Mouse (Mus musculus): ENCODE results near the gene Mettl15. TPM values are rescaled to one million over a fixed set of nuclear protein-coding genes. Genes with fewer than 3 reads are reported as not detected.
A peak's percentile ranks its signal among the peaks of the same experiment; 100 is the strongest.
"Not testable (repeated sequence)": the region's sequence is repeated elsewhere in the genome, so short reads cannot be mapped to it uniquely, and the experiment has no call there.

Mettl15 gene
- 1.9 and 2.7 TPM in 2 replicates for polyA plus RNA-seq (2012; rRNA removed)

GRCm38 (mm10) chr2:109280600-109281340, at the start of gene Mettl15, which contains the start of gene Kif18a:
Gene Mettl15, minus strand, starts transcription at chr2:109280748.
Gene Kif18a, plus strand, starts transcription at chr2:109280738.
- under 1% methylated on average over 51 of the region's 51 CpGs for WGBS
- DNase-seq (ENCODE audit: low read depth, low spot score), result peak; percentile 96

DNA sequence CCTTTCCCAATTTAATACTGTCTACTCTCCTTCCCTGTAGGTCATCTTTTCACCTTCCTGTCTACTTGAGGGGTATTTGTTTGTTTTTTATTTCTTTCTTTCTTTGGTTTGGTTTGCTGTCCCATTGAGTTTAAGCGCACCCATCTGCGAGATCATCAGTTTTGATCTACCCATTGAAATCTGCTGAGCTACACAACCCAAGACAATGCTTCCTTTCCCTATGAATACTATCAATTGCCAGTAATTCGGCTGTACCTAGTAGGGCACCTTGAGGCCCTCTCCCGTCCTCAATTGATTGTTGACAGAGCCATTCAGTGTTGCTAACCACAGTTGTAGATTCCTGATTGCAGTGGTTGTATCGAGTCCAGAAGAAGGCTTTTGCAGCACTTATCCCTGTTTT, 30.8 kb upstream of the Mettl15 start:
- WGBS, result 96% methylated on average over 5 of the region's 5 CpGs
- DNase-seq (ENCODE audit: low read depth, low spot score), result no peak

DNA sequence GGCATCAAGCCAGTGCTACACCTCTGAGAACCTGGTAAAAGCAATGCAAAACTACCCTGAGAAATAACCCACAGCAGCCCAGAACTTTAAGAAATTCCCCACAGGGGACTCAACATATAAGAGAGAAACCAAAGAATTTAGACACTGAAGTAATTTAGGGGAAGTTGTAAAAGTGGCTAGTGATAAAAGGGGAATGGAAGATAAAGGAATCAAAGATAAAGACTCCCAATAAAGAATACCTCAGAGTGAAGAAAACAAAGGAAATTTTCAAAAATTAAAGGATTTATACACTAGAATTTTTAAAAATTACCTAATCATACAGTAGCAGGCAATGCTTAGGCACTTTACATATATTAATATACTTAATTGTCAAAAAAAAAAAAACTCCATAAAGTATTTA, 23.1 kb upstream of the Mettl15 start:
- no peak for DNase-seq (ENCODE audit: low read depth, low spot score)

GRCm38 (mm10) chr2:109302234-109302633, 21.7 kb upstream of the Mettl15 start:
- DNase-seq (ENCODE audit: low read depth, low spot score), result no peak
- WGBS, result 94% methylated on average over 3 of the region's 3 CpGs

DNA sequence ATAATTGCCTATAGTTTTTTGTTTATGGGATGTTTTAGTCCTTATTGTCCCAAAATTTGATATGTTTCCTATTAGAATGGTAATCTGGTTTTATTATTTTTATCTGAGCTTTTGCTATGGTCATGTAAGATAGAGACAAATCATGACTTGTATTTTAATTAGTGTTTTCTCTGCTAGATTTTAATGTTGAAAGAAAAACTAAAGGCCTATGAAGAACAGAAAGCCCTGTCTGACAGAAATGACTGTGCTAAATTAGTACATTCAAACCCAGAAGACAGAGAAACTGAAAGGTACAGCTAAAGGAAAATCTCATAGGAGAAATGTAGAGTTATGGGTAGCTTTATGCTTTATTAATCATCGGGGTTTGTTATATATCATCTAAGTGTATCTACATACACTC, 17.6 kb upstream of the Mettl15 start:
- DNase-seq (ENCODE audit: low read depth, low spot score), result no peak
- 98% methylated on average over 1 of the region's 1 CpGs for WGBS

DNA sequence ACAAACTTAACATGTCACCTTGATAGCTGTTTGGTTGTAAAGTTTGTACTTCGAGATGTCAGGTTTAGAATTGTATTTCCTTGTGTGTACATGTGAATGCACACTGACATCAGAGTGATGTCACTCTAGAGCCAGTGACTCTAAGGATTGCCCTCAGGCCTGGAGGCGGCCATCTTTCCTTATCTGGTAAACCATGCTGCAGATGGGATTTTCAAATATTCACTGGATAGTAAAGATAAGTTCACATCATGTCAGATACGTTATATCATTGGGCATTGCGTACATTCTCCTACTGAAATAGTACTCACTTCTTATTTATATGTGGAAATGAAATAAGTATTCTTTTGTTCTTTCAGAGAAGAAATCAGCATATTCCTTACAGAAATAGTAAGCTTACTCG, 15.7 kb upstream of the Mettl15 start:
- whole genome bisulfite sequencing, result 86% methylated on average over 5 of the region's 5 CpGs
- no peak for DNase-seq (ENCODE audit: low read depth, low spot score)

DNA sequence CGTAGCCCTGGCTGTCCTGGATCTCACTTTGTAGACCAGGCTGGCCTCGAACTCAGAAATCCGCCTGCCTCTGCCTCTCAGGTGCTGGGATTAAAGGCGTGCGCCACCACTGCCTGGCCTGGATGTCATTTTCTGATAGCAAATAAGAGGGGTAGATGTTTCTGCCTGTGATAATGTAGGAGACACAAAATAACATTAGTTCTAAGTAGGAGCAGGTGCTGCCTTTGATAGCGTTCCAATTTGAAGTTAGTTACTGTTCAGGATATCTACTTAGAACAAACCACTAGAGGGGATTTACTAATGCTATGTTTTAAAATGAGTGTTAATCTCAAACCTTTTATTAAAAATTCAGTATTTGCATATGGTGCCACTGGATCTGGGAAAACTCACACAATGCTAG, 8.8 kb upstream of the Mettl15 start:
- DNase-seq (ENCODE audit: low read depth, low spot score), result no peak
- WGBS, result 96% methylated on average over 6 of the region's 6 CpGs

- WGBS, result 88% methylated on average over 3 of the region's 3 CpGs
- no peak for DNase-seq (ENCODE audit: low read depth, low spot score)
These were observed 3.6 kb upstream of the Mettl15 start for GRCm38 (mm10) chr2:109284121-109284520.

DNA sequence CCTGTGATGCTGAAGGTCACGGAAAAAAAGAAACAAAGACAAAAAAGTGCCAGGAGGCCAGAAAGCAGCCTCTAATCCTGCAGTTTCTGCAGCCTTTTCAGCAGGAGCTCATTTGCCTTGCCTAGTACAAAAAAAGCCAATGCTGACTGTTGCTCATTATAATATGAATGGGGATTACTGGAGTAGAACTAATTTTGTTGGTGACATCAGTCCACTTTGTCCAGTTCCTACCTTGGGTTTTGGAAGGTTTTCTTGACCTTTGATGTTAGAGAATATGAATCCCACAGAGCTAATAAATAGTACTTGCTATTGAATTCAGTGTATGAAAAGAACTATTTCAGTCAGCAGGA, 768 bp upstream of the Mettl15 start:
- DNase-seq (ENCODE audit: low read depth, low spot score), result no peak
- 0% methylated on average over 1 of the region's 1 CpGs for WGBS

- 2% methylated on average over 4 of the region's 4 CpGs for WGBS
- DNase-seq (ENCODE audit: low read depth, low spot score), result no peak
These were observed 312 bp downstream of the Mettl15 start for GRCm38 (mm10) chr2:109280272-109280599.

DNA sequence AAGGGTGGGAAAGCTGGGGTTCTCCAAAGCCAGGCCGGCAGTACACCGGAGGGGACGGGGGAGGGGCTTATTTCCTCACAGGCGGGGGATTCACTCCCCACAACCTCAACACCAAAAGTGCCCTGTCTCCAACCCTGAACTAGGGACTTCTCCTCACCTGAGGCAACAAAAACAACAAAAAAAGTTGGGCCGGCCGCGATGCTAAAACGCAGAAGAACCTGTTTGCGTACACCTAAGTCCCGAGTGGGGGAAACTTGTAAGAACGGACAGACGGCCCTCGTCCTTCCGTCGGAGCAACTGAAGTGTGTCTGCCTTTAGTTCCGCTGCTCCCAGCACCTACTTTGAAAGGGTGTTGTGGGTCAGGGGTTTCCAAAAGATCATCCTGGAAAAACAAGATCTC, 2.5 kb downstream of the Mettl15 start:
- 1% methylated on average over 16 of the region's 16 CpGs for WGBS
- no peak for DNase-seq (ENCODE audit: low read depth, low spot score)

GRCm38 (mm10) chr2:109277593-109277992, 3.0 kb downstream of the Mettl15 start:
- 3% methylated on average over 7 of the region's 7 CpGs for WGBS
- no peak for DNase-seq (ENCODE audit: low read depth, low spot score)

GRCm38 (mm10) chr2:109273098-109273497, 7.5 kb downstream of the Mettl15 start:
- DNase-seq (ENCODE audit: low read depth, low spot score), result no peak
- WGBS, result 79% methylated on average over 1 of the region's 1 CpGs

GRCm38 (mm10) chr2:109262779-109263178, 17.8 kb downstream of the Mettl15 start:
- WGBS, result 83% methylated on average over 1 of the region's 1 CpGs
- DNase-seq (ENCODE audit: low read depth, low spot score), result no peak

GRCm38 (mm10) chr2:109241947-109242346, 38.6 kb downstream of the Mettl15 start:
- 75% methylated on average over 3 of the region's 3 CpGs for WGBS

DNA sequence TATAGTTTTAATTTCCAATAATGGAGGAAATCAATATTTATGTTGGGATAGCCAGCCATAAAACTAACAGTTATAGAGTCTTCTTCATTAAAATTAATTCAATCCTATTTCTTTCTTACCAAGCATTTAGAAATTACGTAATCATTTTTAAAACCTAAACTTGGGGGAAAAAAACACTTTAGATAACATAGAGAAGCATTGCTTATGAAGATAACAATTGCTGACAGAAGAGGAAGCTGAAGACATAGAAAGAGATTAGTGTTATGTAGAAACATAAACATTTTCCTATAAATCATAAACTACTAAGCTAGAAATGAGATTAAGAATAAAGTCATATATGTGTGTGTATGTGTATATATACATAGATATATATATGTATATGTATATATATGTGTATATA, 44.8 kb downstream of the Mettl15 start:
- 87% methylated on average over 1 of the region's 1 CpGs for whole genome bisulfite sequencing
- no peak for DNase-seq (ENCODE audit: low read depth, low spot score)

More at GRCm38 (mm10) chr2:109241947-109242346, 38.6 kb downstream of the Mettl15 start:
- no peak for DNase-seq (ENCODE audit: low read depth, low spot score)

DNA sequence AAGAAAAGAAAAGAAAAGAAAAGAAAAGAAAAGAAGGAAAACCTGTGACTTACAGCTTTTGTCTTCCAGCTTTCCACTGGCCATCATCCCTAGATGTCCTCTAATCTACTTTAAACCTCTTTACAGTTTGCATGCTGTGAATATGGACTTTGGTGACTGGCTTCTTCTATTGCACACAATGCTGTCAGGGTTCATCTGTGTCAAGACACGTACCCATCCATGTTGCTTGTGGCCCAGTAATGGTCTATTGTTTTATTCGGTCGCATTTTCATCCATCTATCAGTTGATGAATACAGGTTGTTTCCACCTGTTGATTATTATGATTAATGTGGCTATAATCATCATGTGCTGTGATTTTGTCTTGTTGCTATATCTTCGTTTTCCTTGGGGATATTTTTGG, 46.7 kb downstream of the Mettl15 start:
- DNase-seq (ENCODE audit: low read depth, low spot score), result no peak
- WGBS, result 88% methylated on average over 4 of the region's 4 CpGs

GRCm38 (mm10) chr2:109230443-109230842, 50.1 kb downstream of the Mettl15 start:
- no peak for DNase-seq (ENCODE audit: low read depth, low spot score)

DNA sequence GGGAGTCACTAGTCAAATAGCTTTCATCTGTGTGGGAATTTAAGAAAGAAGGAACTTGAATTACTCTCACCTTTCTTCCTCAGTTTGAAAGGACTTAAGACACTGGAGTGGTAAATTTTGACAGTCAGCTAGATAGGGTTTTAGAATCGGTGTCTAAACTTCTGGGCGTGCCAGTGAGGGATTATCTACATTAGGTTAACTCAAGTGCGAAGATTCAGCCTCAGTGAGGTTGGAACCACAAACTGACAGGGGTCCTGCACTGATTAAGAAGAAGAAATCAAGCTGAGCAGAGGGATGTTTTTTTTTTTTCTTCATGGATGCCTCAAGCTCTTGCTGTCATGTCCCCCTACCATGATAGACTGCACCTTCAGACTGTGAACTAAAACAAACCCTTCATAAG, 53.4 kb downstream of the Mettl15 start:
- DNase-seq (ENCODE audit: low read depth, low spot score), result no peak
- 80% methylated on average over 3 of the region's 3 CpGs for WGBS

GRCm38 (mm10) chr2:109221470-109221869, 59.1 kb downstream of the Mettl15 start:
- WGBS, result 91% methylated on average over 2 of the region's 2 CpGs
- no peak for DNase-seq (ENCODE audit: low read depth, low spot score)

GRCm38 (mm10) chr2:109216678-109217077, 63.9 kb downstream of the Mettl15 start:
- WGBS, result 88% methylated on average over 2 of the region's 2 CpGs
- DNase-seq (ENCODE audit: low read depth, low spot score), result not testable (repeated sequence)

DNA sequence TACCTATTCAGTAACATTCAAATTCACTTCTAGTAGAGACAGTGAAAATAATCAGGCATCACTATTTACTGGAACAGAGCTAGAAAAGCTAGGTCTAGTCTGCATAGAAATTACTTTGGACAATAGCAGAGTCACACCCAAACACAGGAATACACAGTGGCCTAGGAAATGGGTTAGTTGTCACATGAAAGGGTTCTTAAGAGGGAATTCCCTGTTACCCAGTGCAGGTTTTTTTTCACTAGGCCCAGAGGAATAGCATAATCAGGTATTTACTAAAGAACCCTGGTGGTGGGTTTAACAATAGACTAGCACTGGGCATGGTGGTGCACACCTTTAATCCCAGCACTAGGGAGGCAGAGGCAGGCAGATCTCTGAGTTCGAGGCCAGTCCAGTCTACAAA, 69.9 kb downstream of the Mettl15 start:
- WGBS, result 97% methylated on average over 1 of the region's 1 CpGs
- not testable (repeated sequence) for DNase-seq (ENCODE audit: low read depth, low spot score)
